Mouse (Mus musculus): ENCODE data around the gene Sh3d19. TPM values are rescaled to one million over a fixed set of nuclear protein-coding genes. Genes with fewer than 3 reads are reported as not detected.
A peak's percentile ranks its signal among the peaks of the same experiment; 100 is the strongest.

The Sh3d19 gene
- polyA plus RNA-seq, 1 experiment from 2014 or later, result 14.0 TPM

DNA sequence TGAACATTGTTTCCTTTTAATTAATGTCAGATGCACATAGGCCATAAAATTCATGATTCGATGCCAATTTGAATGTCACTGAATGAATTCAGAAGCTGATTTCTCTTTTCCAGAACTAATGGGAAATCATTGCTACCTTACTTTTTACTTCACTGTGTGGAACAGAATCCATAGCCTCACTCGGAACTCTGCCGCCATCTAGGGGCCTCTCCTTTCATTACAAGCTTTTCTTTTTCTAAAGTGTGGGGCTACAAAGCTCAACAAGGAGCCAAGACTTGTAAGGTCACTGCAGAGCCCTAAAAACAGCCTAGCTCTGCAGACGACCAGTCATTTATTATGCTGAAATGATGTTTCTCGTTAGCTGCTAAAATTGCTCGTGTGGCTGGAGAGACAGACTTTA lies 158.8 kb downstream of the Sh3d19 start:
- Histone ChIP-seq H3K4me3 (ENCODE audit: low read length) (no peak overlapping the region), H3K4me2 (ENCODE audit: low read length) (no peak overlapping the region), H3K9ac (ENCODE audit: low read depth, low read length) (no peak overlapping the region), H3K27me3 (replicated peaks; ENCODE audit: control insufficient read depth, insufficient read depth, low read length) (no peaks in the 10 kb centered on the region), H3K9me3 (ENCODE audit: control insufficient read depth, low read length) (no peaks in the 10 kb centered on the region), H3K27ac (ENCODE audit: low read depth, low read length) (no peak overlapping the region), H3K4me1 (ENCODE audit: control insufficient read depth, insufficient read depth, low read depth, low read length) (no peaks in the 10 kb centered on the region), H3K36me3 (ENCODE audit: control insufficient read depth, insufficient read depth, low read length) (peaks cover 4% of the 10 kb centered on the region; the same call in 1 of the 2 replicates)
- peak; percentile 61; the same call in 1 of the 2 replicates for ATAC-seq
- WGBS, result 15% methylated on average over 6 of the region's 6 CpGs

DNA sequence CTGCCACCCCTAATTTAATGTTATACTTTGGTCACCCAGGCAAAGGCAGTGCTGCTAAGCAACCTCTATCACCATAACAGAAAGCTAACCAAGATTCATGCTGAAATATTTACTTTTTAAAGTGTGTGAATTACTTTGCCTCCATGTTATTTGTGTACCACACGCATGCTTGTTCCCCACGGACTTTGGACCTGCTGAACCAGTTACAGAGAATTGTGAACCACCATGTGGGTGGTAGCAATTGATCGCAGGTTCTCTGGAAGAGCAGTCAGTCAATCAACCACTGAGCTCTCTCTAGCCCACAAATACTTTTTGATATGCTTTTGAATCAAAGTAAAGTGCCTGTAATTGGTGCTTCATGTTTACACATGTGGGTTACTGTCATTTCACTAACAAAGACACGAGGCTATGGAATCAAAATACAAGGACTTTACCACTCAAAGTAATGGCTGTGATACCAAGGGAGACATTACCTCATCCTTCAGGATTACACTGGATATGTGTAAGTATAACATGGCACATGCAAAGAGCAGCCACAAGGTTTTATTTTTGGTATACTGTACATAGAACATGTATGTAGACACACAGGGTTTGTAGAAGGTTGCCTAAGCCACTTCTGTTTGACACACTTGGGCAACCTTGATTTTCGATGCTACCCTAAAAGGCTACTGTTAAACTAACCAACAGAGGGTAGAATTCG lies 164.2 kb downstream of the Sh3d19 start:
- 95% methylated on average over 6 of the region's 6 CpGs for WGBS

DNA sequence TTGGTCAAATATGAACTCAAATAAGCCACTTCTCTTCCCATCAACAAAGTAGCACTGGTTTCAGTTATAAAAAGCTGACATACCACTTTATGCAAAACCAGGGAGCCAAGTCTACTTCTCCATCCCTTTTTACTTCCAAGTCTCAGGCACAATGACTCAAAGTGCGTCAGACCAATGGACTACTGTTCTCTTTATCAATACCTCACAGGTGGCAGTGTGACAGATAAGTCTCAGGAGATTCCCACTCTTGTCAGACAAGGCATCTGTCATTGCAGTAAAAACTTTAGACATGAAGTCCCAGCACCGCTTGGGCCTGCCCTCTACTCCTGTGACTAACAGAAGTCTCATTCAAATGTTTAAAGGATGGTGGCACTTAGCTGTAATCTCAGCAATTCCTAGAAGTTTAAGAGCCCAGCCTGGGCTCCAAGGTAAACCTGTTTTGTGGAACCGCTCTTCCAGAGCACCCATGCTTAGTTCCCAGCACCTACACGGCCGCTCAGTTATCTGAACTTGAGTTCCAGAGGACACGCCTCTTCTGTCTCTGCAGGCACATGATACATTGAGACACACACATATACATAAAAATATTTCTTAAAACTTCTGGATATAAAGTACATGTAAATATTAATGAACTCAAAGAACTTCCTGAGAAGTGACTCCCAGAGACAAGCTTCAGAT lies 165.1 kb downstream of the Sh3d19 start:
- WGBS, result 89% methylated on average over 6 of the region's 6 CpGs
- Histone ChIP-seq H3K36me3 (ENCODE audit: control insufficient read depth, insufficient read depth, low read length) (peaks cover 23% of the 10 kb centered on the region), H3K4me3 (ENCODE audit: low read length) (no peak overlapping the region), H3K9ac (ENCODE audit: low read depth, low read length) (no peak overlapping the region), H3K9me3 (ENCODE audit: control insufficient read depth, low read length) (no peaks in the 10 kb centered on the region), H3K27ac (ENCODE audit: low read depth, low read length) (no peak overlapping the region), H3K4me1 (ENCODE audit: control insufficient read depth, insufficient read depth, low read depth, low read length) (peaks cover 6% of the 10 kb centered on the region), H3K27me3 (replicated peaks; ENCODE audit: control insufficient read depth, insufficient read depth, low read length) (no peaks in the 10 kb centered on the region), H3K4me2 (ENCODE audit: low read length) (no peak overlapping the region)
- no peak; the same call in 1 of the 2 replicates for ATAC-seq

More for the DNA sequence above, 164.2 kb downstream of the Sh3d19 start:
- no peak for ATAC-seq
- H3K4me2 ChIP-seq (ENCODE audit: low read length), result no peak overlapping the region
- H3K4me1 ChIP-seq (ENCODE audit: control insufficient read depth, insufficient read depth, low read depth, low read length), result no peaks in the 10 kb centered on the region
- H3K9me3 ChIP-seq (ENCODE audit: control insufficient read depth, low read length), result no peaks in the 10 kb centered on the region
- H3K9ac ChIP-seq (ENCODE audit: low read depth, low read length), result no peak overlapping the region
- no peaks in the 10 kb centered on the region for H3K27me3 ChIP-seq (replicated peaks; ENCODE audit: control insufficient read depth, insufficient read depth, low read length)
- no peak overlapping the region for H3K27ac ChIP-seq (ENCODE audit: low read depth, low read length)
- no peak overlapping the region for H3K4me3 ChIP-seq (ENCODE audit: low read length)
- peaks cover 18% of the 10 kb centered on the region for H3K36me3 ChIP-seq (ENCODE audit: control insufficient read depth, insufficient read depth, low read length)

DNA sequence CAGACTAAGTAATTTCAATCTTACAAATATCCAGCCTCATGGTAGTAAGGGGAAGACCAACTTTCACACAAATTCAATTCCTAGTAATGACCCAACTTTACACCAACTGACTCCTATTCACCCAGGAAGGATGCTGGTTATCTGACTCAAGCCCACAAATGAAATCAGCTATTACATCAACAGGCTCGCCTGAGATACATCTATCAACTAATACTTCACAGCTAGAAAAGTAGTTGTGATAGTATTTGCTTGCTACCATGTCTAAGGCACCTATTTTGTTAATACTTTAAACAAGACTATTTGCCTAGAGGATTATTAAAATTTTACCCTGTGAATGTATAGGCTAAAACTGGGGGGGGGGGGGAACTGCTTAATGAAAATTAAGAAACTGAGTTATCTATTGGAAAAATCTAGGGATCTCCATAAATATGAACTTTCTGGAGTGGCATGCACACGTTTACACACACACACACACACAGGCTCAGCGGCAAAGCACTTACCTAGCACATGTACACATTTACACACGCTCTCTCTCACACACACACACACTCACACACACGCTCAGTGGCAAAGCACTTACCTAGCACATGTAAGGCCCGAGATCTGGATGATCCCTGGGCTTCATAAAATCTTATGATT lies 166.1 kb downstream of the Sh3d19 start:
- Histone ChIP-seq H3K9ac (ENCODE audit: low read depth, low read length) (no peak overlapping the region), H3K4me2 (ENCODE audit: low read length) (no peak overlapping the region), H3K36me3 (ENCODE audit: control insufficient read depth, insufficient read depth, low read length) (peaks cover 23% of the 10 kb centered on the region), H3K4me3 (ENCODE audit: low read length) (no peak overlapping the region), H3K27me3 (replicated peaks; ENCODE audit: control insufficient read depth, insufficient read depth, low read length) (no peaks in the 10 kb centered on the region), H3K9me3 (ENCODE audit: control insufficient read depth, low read length) (no peaks in the 10 kb centered on the region), H3K4me1 (ENCODE audit: control insufficient read depth, insufficient read depth, low read depth, low read length) (peaks cover 11% of the 10 kb centered on the region), H3K27ac (ENCODE audit: low read depth, low read length) (no peak overlapping the region)
- ATAC-seq, result no peak
- WGBS, result 92% methylated on average over 6 of the region's 6 CpGs

DNA sequence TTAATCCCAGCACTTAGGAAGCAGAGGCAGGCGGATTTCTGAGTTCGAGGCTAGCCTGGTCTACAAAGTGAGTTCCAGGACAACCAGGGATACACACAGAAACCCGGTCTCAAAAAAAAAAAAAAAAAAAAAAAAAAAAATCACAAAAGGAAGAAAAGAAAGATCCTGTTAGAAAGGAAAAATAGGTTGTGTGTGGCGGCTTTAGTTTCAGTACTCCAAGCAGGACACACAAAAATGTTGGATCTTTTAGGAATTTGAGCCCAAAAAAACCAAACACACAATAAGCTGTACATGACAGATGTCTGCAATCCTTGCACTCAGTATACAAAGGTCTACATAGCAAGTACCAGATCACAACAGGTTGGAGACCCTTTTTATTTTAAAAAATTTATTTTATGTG lies 168.8 kb downstream of the Sh3d19 start:
- peaks cover 23% of the 10 kb centered on the region for H3K36me3 ChIP-seq (ENCODE audit: control insufficient read depth, insufficient read depth, low read length)
- H3K4me1 ChIP-seq (ENCODE audit: control insufficient read depth, insufficient read depth, low read depth, low read length), result peaks cover 11% of the 10 kb centered on the region
- no peak overlapping the region for H3K4me2 ChIP-seq (ENCODE audit: low read length)
- no peaks in the 10 kb centered on the region for H3K27me3 ChIP-seq (replicated peaks; ENCODE audit: control insufficient read depth, insufficient read depth, low read length)
- H3K4me3 ChIP-seq (ENCODE audit: low read length), result no peak overlapping the region
- H3K9me3 ChIP-seq (ENCODE audit: control insufficient read depth, low read length), result no peaks in the 10 kb centered on the region
- 98% methylated on average over 4 of the region's 4 CpGs for WGBS
- no peak overlapping the region for H3K27ac ChIP-seq (ENCODE audit: low read depth, low read length)
- no peak overlapping the region for H3K9ac ChIP-seq (ENCODE audit: low read depth, low read length)
- ATAC-seq, result no peak

DNA sequence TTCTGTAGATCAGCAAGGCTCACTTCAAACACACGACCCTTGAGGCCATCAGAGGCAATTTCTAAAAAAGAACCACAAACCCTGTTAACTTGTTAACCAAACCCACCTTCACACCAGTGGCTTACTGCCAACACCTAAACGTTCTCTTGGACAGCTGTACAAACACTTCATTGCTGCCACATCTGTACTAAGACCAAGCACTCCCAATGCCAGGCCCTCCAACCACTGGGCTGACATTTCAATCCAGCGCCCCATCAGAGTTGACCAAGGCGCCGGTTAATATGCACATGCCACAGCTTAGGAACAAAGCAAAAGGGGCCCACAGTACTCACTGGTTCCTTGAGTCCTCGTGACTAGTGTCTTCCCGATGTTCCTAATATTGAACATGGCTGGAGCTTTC lies 170.5 kb downstream of the Sh3d19 start:
- H3K9me3 ChIP-seq (ENCODE audit: control insufficient read depth, low read length), result no peaks in the 10 kb centered on the region
- no peak for ATAC-seq
- H3K36me3 ChIP-seq (ENCODE audit: control insufficient read depth, insufficient read depth, low read length), result peaks cover 15% of the 10 kb centered on the region
- no peaks in the 10 kb centered on the region for H3K27me3 ChIP-seq (replicated peaks; ENCODE audit: control insufficient read depth, insufficient read depth, low read length)
- 13% methylated on average over 7 of the region's 7 CpGs for WGBS
- H3K4me2 ChIP-seq (ENCODE audit: low read length), result peak overlapping the region; percentile 81
- peaks cover 11% of the 10 kb centered on the region for H3K4me1 ChIP-seq (ENCODE audit: control insufficient read depth, insufficient read depth, low read depth, low read length)
- H3K9ac ChIP-seq (ENCODE audit: low read depth, low read length), result peak overlapping the region; percentile 91
- H3K27ac ChIP-seq (ENCODE audit: low read depth, low read length), result no peak overlapping the region
- peak overlapping the region; percentile 92 for H3K4me3 ChIP-seq (ENCODE audit: low read length)

DNA sequence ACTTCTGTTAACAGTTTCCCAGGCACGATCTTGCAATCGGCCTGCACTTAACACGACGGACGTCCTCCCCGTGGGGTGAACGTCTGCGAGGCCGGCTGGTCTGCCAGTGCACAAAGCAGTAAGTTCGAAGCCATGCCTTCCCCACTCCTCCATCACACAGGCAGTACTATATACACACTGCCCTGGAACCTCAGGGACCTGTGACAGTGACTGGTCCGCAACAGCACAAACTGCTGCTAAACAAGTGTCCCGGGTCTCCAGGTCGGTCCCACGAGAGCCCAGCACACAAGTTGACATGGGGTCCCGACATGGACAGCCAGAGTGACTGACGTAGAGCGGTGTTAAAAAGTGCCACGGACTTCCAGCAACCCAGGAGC lies 171.0 kb downstream of the Sh3d19 start:
- no peak; the same call in 1 of the 2 replicates for ATAC-seq
- Histone ChIP-seq H3K9me3 (ENCODE audit: control insufficient read depth, low read length) (no peaks in the 10 kb centered on the region), H3K9ac (ENCODE audit: low read depth, low read length) (peak overlapping the region; percentile 91), H3K36me3 (ENCODE audit: control insufficient read depth, insufficient read depth, low read length) (peaks cover 15% of the 10 kb centered on the region), H3K4me2 (ENCODE audit: low read length) (peak overlapping the region; percentile 81), H3K27me3 (replicated peaks; ENCODE audit: control insufficient read depth, insufficient read depth, low read length) (no peaks in the 10 kb centered on the region), H3K4me3 (ENCODE audit: low read length) (peak overlapping the region; percentile 92), H3K27ac (ENCODE audit: low read depth, low read length) (peak overlapping the region; percentile 85), H3K4me1 (ENCODE audit: control insufficient read depth, insufficient read depth, low read depth, low read length) (peaks cover 11% of the 10 kb centered on the region)
- WGBS, result under 1% methylated on average over 18 of the region's 18 CpGs

DNA sequence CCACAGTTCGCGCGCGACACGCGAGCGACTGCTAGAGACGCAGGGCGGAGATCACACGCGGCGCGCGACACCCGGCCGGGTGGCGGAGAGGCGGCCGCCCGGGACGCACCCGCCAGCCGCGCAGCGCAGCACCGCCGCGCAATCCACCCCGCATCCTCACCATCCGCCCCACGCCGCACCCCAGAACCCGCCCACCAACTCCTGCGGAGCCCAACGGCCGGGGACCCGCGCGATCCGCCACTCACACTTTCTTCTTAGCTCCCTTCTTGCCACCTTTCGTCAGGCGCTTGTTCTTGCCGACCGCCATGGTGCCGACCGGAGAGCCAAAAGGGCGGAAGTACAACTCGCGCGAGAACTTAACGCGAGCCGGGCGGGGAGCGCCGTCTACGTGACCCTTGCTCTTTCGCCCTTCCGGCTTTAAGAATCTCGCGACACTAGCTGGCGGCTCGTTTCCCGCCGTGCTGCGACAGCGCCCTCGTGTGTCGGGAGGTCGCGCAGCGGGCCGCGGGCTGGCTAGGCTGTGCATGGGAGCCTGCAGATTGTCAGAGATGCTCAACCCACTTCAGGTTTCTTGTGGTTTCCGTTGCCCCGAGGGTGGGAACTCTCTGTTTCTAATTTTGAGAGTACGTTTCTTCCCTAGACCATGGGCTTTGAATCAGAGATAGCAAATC lies 171.5 kb downstream of the Sh3d19 start, which contains the start of gene Rps3a1:
Gene Rps3a1 (minus strand): TSS at position 440 of the 671 bp plus-strand sequence.
- Histone ChIP-seq H3K4me2 (ENCODE audit: low read length) (peak within 1 kb of the TSS; percentile 81), H3K27ac (ENCODE audit: low read depth, low read length) (peak within 1 kb of the TSS; percentile 85), H3K4me3 (ENCODE audit: low read length) (peak within 1 kb of the TSS; percentile 92), H3K9ac (ENCODE audit: low read depth, low read length) (peak within 1 kb of the TSS; percentile 91), H3K9me3 (ENCODE audit: control insufficient read depth, low read length) (no peaks in the 10 kb centered on the region), H3K4me1 (ENCODE audit: control insufficient read depth, insufficient read depth, low read depth, low read length) (peaks cover 11% of the 10 kb centered on the region), H3K27me3 (replicated peaks; ENCODE audit: control insufficient read depth, insufficient read depth, low read length) (no peaks in the 10 kb centered on the region), H3K36me3 (ENCODE audit: control insufficient read depth, insufficient read depth, low read length) (peaks cover 12% of the 10 kb centered on the region)
- peak; percentile 98 for ATAC-seq
- WGBS, result under 1% methylated on average over 74 of the region's 77 CpGs

Data from hindbrain, embryonic 16.5 days (tissue).